Mouse (Mus musculus) right cerebral cortex, postnatal 10 days (tissue): ENCODE results near the gene Trim80.
"Not testable (repeated sequence)": the region's sequence is repeated elsewhere in the genome, so short reads cannot be mapped to it uniquely, and the experiment has no call there.

Experiments used
- DNase-seq, 2 experiments: peaks; one replicate each; pipeline ENCODE4 v3.0.0; 2021; ENCODE audit warnings: low spot score in 2 of 2

The Trim80 gene

DNA sequence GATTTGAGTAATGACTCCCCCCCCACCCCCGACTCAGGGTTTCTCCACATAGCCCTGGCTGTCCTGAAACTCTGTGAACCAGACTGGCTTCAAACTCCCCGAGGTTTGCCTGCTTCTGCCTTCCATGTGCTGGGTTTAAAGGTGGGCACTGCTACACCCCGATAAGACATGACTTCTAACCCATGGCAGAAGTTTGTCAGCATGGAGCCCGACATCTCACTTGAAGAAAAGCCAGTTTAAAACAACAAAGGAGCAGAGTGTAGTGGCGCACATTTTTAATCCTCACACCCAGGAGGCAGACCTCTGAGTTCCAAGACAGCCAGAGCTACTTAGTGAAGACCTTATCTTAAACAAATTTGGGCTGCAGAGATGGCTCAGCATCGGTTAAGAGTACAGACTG is 52.0 kb downstream of the Trim80 start:
- DNase-seq: no peak

DNA sequence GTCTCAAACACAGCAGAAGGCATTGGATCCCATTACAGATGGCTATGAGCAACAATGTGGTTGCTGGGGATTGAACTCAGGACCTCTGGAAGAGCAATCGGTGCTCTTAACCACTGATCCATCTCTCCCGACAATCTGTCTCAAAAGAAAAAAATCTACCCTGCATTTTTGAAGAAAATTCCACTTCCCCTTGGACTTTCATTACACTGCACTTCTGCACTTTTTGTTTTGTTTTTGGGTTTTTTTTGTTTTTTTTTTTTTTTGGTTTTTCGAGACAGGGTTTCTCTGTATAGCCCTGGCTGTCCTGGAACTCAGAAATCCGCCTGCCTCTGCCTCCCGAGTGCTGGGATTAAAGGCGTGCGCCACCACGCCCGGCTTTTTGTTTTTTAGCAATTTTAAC is 56.2 kb downstream of the Trim80 start:
- DNase-seq: not testable (repeated sequence)
